Mouse (Mus musculus): ENCODE results near the gene Gm15128. TPM values are rescaled to one million over a fixed set of nuclear protein-coding genes. Genes with fewer than 3 reads are reported as not detected.
"Not testable (repeated sequence)": the region's sequence is repeated elsewhere in the genome, so short reads cannot be mapped to it uniquely, and the experiment has no call there.

Gm15128 gene
- polyA plus RNA-seq (2011; ENCODE audit: insufficient read length, low read depth, missing spikeins), result not detected in 2 replicates

DNA sequence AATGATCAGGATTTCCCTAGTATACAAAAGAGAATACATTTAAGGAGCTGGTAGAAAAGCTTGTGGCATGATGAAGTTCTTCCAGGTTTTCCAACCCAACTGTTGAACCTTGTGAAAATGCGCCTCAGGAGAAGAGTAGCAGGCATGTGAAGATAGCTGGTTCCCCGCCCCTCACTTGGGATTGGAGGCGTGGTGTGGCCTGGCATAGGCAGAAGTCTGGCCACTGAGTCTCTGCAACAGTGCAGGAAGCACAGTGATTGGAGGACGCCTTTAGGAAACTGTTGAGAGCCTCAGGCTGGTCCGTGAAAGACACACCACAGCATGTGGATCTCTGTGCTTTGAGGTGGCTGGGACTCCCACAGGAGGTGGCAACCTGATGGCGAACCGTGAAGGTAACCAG lies at the start of gene Gm15128:
Gene Gm15128 (plus strand): TSS at position 301 of the 400 bp plus-strand sequence.
- not testable (repeated sequence) for H3K4me3 ChIP-seq (ENCODE audit: insufficient read depth, low read length); H3K4me1 ChIP-seq (ENCODE audit: control insufficient read depth, insufficient read depth, low read length); H3K27ac ChIP-seq (ENCODE audit: insufficient read depth, low read length)

Other genes with a start within 250 kb of the Gm15128 start
- gene Lrch2, start 211.9 kb upstream of the Gm15128 start, polyA plus RNA-seq (2011; ENCODE audit: insufficient read length, low read depth, missing spikeins), result 29.2 and 30.7 TPM in 2 replicates
- not detected in 2 replicates for gene Gm15080, start 227.0 kb downstream of the Gm15128 start, polyA plus RNA-seq (2011; ENCODE audit: insufficient read length, low read depth, missing spikeins)

Measured in embryonic fibroblast, embryonic 13.5 days (primary cell).